Mouse (Mus musculus): ENCODE results near the gene Cend1. TPM values are rescaled to one million over a fixed set of nuclear protein-coding genes. Genes with fewer than 3 reads are reported as not detected.
"Not testable (repeated sequence)": the region's sequence is repeated elsewhere in the genome, so short reads cannot be mapped to it uniquely, and the experiment has no call there.

Gene Cend1
- total RNA-seq, 2 experiments from 2014 or later, result 288 to 314 TPM

- DNase-seq (ENCODE audit: low spot score in 2 of 2), result peak; percentile 97 to 98
- intact Hi-C loops (cut with DNase I), result loop anchor here (1.0 kb wide), 1 partner anchor 10 kb away; the partner anchor contains the start of gene Slc25a22
Measured at GRCm38 (mm10) chr7:141447110-141447991, 18.1 kb upstream of the Cend1 start, which contains the start of gene Rplp2. Gene Rplp2, plus strand, starts transcription at chr7:141447370.

DNA sequence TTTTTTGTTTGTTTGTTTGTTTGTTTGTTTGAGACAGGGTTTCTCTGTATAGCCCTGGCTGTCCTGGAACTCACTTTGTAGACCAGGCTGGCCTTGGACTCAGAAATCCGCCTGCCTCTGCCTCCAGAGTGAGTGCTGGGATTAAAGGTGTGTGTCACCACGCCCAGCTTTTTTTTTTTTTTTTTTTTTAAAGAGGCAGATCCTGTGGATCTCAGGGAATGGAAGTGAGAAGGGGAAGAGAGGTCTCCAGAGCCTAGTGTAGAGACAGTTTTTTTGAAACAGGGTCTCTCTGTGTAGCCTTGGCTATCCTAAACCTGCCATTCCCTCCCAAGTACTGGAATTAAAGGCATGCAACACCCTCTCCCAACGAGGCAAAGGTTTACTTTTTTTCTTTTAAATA is 17.1 kb upstream of the Cend1 start:
- DNase-seq (ENCODE audit: low spot score in 2 of 2); intact Hi-C loops (cut with DNase I): not testable (repeated sequence)

DNA sequence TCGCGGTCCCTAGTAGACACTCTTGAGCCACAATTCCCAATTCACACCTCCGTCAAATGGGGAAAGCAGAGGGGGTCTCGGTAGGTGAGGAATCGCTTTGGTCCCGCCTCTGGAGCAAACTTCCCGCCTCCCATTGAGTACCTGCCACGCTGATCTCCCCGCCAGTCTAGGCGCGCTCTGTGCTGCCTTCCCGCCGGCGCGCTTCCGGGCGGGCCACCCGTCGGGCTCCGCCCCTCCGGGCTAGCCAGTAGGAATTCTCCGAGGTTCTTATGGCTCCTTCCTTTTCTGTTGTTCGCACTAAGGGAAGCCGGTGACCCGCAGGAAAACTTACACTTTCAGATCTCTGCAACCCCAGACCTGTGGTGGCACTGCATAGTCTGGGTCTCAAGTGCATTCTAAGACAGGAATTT is 14.5 kb upstream of the Cend1 start, which contains the start of gene Pidd1:
Pidd1 (minus strand) TSS at position 198 of the 410 bp plus-strand sequence.
- intact Hi-C loops (cut with DNase I), result no loop called here
- DNase-seq (ENCODE audit: low spot score in 2 of 2), result no peak

DNA sequence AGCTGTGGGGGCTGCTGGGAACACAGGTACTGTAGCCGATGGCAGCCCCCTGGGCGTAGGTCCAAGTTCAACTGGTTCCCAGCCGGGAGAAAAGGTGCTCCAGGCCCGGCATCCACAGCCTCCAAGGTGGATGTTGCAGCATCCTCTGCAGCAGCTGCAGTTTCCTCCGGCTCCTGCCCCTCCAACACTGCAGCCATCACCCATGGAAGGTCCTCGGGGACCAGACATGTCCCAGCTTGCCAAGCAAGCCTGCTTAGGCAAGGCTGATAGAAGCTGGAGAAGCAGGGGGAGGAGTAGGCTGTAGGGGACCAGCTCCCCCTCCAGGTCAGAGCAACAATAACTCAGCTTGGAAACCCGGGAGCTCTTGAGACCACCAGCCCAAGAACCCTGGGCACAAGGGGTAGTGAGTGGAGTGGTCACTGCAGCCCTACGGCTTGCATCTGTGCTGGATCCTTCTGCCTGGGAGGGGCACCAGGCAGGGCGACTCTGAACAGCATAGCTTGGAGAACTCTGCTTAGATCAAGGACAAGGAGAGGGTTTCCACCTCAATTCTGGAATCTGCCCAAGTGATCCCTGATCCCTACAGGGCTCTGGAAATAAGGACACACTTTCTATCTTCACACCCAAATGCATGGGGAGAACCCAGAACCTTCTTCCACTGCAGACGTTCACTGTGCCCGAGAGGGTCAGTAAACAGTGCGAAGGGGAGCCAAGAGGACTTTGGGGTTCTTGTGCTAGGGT is 14.0 kb upstream of the Cend1 start:
- DNase-seq (ENCODE audit: low spot score in 2 of 2), result no peak
- intact Hi-C loops (cut with DNase I), result no loop called here

GRCm38 (mm10) chr7:141442199-141442598 is 12.9 kb upstream of the Cend1 start:
- no peak for DNase-seq (ENCODE audit: low spot score in 2 of 2)
- intact Hi-C loops (cut with DNase I), result no loop called here

- no peak for DNase-seq (ENCODE audit: low spot score in 2 of 2)
- intact Hi-C loops (cut with DNase I), result no loop called here
Measured at GRCm38 (mm10) chr7:141441460-141441859, 12.2 kb upstream of the Cend1 start.

DNA sequence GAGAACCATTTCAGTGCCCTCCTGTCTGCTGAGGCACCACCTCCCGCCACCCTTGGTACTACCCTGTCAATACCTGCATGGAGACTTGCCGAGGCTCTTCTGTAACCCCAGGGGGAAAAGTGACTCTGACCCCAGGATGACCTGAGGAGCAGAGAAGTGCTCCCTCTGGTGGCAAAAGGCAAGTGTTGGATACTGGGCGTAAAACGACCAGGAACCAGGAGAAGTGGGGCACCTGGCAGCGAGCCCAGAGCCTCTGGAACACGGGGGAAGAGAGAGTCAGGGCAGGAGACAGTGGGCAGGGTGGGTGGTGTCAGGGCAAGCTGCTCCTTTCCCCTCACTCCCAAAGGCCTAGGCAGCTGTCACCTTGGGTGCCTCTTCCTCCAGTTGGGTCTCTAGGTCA is 11.3 kb upstream of the Cend1 start:
- peak in 1 of 2 experiments; percentile 58 for DNase-seq (ENCODE audit: low spot score in 2 of 2)
- intact Hi-C loops (cut with DNase I), result no loop called here

GRCm38 (mm10) chr7:141439811-141440210 is 10.5 kb upstream of the Cend1 start:
- intact Hi-C loops (cut with DNase I), result no loop called here
- DNase-seq (ENCODE audit: low spot score in 2 of 2), result no peak

DNA sequence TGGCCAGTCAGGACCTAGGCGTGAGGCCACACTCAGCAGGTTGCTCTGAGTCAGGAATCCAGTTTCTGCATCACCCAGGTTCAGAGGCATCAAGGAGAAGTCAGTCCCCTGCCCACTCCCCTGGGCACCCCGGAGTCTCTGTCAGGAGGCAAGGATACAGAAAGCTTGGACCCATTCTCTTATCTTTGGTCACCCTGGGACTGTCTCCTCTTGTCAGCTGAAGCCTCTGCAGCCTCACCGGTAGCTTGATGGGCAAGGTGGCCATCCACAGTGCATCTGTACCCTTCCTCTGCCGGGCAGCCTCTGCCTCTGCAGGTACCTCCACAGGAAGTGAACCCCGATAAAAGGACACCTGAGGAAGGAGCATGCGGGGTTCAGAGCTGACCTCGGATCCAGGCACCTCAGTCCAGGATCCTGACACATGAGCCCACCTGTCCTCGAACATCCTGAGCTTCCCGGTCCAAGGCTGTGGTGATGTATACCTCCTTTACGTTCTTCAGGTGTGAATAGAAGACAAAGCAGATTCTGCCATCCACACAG is 9.9 kb upstream of the Cend1 start:
- intact Hi-C loops (cut with DNase I), result no loop called here
- DNase-seq (ENCODE audit: low spot score in 2 of 2), result no peak

DNA sequence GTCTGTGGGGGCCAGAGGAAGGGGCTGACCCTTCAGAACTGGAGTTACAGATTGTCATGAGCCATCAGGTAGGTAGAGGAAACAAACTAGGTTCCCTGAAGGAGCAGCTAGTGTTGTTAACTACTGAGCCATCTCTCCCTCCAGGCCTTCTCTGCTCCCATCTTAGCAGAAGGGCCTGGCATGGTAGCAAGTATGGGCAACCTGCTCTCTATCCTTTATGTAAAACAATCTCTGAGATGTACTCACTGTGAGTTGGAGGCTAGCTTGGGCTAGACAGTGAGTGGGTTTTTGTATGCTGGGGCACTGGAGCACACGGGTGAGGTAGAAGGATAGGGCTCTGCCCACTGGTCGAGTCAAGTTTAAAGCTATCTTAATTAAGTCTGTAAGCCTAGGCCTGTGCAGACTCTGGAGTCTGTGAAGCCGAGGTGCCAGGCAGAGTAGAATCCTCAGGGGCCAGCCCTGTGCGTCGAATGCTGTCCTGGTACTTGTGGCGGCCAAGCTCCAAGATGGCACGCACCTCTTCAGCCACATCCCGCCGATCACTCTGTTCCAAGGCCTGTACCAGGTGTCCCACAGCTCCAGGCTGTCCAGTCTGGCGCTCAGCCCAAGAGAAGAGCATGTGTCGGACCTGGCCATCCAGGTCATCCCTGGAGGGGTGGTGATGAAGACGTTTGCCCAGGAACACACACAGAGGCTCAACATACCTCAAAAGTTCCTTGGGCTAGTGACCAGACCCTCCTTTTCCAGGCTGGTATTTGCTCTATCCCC is 9.1 kb upstream of the Cend1 start:
- intact Hi-C loops (cut with DNase I), result no loop called here
- no peak for DNase-seq (ENCODE audit: low spot score in 2 of 2)

GRCm38 (mm10) chr7:141437178-141438120 is 8.2 kb upstream of the Cend1 start, which contains the start of gene Slc25a22:
Gene Slc25a22, minus strand, starts transcription at chr7:141437892.
- peak; percentile 87 for DNase-seq (ENCODE audit: low spot score in 2 of 2)
- intact Hi-C loops (cut with DNase I), result loop anchor here (1.0 kb wide), 1 partner anchor 10 kb away; the partner anchor contains the start of gene Rplp2

DNA sequence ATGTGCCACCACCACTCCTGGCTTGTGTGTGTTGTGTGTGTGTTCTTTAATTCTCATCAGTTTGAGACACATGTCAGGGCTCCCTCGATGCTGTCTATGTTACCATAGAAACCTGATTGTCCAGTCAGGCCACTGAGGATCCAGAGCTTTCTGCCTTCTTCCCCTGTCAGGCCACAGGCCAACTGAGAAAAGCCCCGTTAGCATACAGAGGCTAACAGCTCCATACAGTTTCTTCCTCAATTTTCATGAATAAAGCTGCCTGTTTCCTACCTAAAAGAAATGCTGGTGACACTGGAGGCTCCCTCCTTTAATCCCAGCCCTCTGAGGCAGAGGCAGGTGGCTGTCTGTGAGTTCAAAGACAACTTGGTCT is 7.2 kb upstream of the Cend1 start:
- intact Hi-C loops (cut with DNase I), result no loop called here

GRCm38 (mm10) chr7:141435856-141436522 is 6.7 kb upstream of the Cend1 start:
- no peak for DNase-seq (ENCODE audit: low spot score in 2 of 2)
- intact Hi-C loops (cut with DNase I), result loop anchor here (2.0 kb wide), 1 partner anchor 21 kb away; the partner anchor contains the start of gene Gatd1

More for the DNA sequence above, 7.2 kb upstream of the Cend1 start:
- DNase-seq (ENCODE audit: low spot score in 2 of 2), result no peak

GRCm38 (mm10) chr7:141435129-141435855 is 6.0 kb upstream of the Cend1 start:
- intact Hi-C loops (cut with DNase I), result loop anchor here (2.0 kb wide), 1 partner anchor 20 kb away; the partner anchor contains the start of gene Gatd1
- DNase-seq (ENCODE audit: low spot score in 2 of 2), result peak; percentile 51 to 69

DNA sequence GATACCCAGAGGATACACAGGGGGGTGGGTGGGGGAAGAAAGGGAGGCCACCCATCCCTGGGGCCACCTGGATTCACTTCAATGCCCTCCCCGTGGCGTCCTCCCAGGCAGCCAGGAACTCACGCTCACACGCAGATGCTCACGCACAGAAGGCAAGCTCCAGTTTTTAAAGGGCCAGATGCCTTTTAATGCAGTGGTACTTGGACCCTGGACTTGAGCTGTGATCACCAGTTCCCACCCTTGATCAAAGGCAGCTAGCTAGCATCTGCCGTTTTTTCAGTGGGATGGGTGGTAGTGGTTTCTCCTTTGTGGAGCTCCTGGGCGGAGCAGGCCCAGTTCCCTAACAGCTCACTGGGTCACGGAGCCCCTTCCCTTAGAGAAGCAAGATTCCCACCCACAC is 5.2 kb upstream of the Cend1 start:
- intact Hi-C loops (cut with DNase I), result loop anchor here (2.0 kb wide), 1 partner anchor 20 kb away; the partner anchor contains the start of gene Gatd1
- DNase-seq (ENCODE audit: low spot score in 2 of 2), result peak; percentile 77 to 89

- no peak for DNase-seq (ENCODE audit: low spot score in 2 of 2)
- intact Hi-C loops (cut with DNase I), result loop anchor here (2.0 kb wide), 1 partner anchor 19 kb away; the partner anchor contains the start of gene Gatd1
Measured at GRCm38 (mm10) chr7:141433517-141434400, 4.5 kb upstream of the Cend1 start.
